In the genomic region with DNA sequence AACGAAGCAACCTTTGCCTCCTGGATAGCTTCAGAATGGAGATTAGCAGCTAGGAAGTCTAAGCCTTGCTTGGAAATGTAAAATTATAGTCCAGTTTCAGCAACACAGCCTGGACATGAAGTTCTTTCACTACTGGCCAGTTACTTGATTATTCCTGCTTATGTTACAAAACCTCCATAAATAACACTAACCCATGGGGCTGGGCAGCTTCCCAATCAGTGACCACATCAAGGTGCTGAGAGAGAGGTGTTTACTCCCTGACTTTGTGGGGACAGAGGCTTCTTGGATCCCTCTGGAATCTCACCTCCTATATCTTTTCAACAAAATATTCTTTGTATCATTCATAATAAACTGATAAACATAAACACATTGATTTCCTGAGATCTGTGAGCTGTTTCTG, we compare ENCODE assay signal across 19 mouse cellular contexts.
"Had no signal": no experiment of that assay in that cellular context is flagged by ENCODE, and none has a peak within 500 bp of the region (broad histone marks: within the 10 kb centered on the region; RNA-seq: fewer than 3 reads in every experiment).

No protein-coding gene starts in this region.

- H3K4me3 ChIP-seq: midbrain, embryonic 10.5 days; midbrain, embryonic 12.5 days; myocyte; neural tube, embryonic 13.5 days; neural tube, embryonic 15.5 days; stomach, embryonic 15.5 days had no signal

- DNase-seq: lung, adult 18-20 months; lung, embryonic 14.5 days; lung, postnatal 10 days; lung, postnatal 4 days; midbrain, embryonic 14.5 days; retina, postnatal 1 day; right cerebral cortex, adult 18-20 months; right cerebral cortex, postnatal 25 days; right cerebral cortex, postnatal 4 days; thymus, adult 2 months; thymus, postnatal 25 days; thymus, postnatal 4 days had no signal

- H3K27ac ChIP-seq: midbrain, embryonic 10.5 days; midbrain, embryonic 12.5 days; neural tube, embryonic 13.5 days; neural tube, embryonic 15.5 days; stomach, embryonic 15.5 days; stomach, postnatal 0 days had no signal
